Mouse (Mus musculus) liver, embryonic 15.5 days (tissue): ENCODE measurements around the gene Gm5108. TPM values are rescaled to one million over a fixed set of nuclear protein-coding genes. Genes with fewer than 3 reads are reported as not detected.

ENCODE experiments used
- polyA plus RNA-seq: library from polyadenylated mRNA; unstranded; fragments of >200 nt; fragmentation: Nextera tagmentation; extraction: Ambion mirVana; gene quantifications from 2 replicates; pipeline ENCODE4 v1.2.1, GENCODE M21; 2015

The Gm5108 gene
- polyA plus RNA-seq, 1 experiment from 2014 or later = not detected

Other genes starting within 250 kb of the Gm5108 start
- gene Atp8a1, start 94.2 kb upstream of the Gm5108 start, polyA plus RNA-seq = 38.8 and 40.5 TPM in 2 replicates
- not detected in 2 replicates for gene Gm21905, start 4.8 kb downstream of the Gm5108 start, polyA plus RNA-seq
- not detected in 2 replicates for gene Grxcr1, start 90.2 kb downstream of the Gm5108 start, polyA plus RNA-seq